Mouse (Mus musculus): ENCODE results near the gene Cald1. TPM values are rescaled to one million over a fixed set of nuclear protein-coding genes. Genes with fewer than 3 reads are reported as not detected.

Cald1 gene
- polyA plus RNA-seq, 1 experiment from 2014 or later = 368 TPM

- WGBS = 59% methylated on average over 6 of the region's 6 CpGs
- Histone ChIP-seq H3K36me3 (ENCODE audit: control insufficient read depth, insufficient read depth, low read length) (no peaks in the 10 kb centered on the region), H3K9ac (replicated peaks; ENCODE audit: low read depth, low read length) (no peak overlapping the region), H3K4me3 (ENCODE audit: low read depth, low read length) (no peak overlapping the region), H3K27ac (ENCODE audit: low read length) (no peak overlapping the region), H3K9me3 (ENCODE audit: control insufficient read depth, low read depth, low read length) (no peaks in the 10 kb centered on the region), H3K27me3 (ENCODE audit: control insufficient read depth, insufficient read depth, low read length) (no peaks in the 10 kb centered on the region), H3K4me1 (ENCODE audit: control insufficient read depth, insufficient read depth, low read length) (no peaks in the 10 kb centered on the region), H3K4me2 (replicated peaks; ENCODE audit: low read depth, low read length) (no peak overlapping the region)
- peak; percentile 58; the same call in 1 of the 2 replicates for ATAC-seq (ENCODE audit: insufficient number of reproducible peaks, insufficient read depth, low FRiP score, low read depth)
These were observed 18.7 kb upstream of the Cald1 start for GRCm38 (mm10) chr6:34579504-34580068.

- no peak for ATAC-seq (ENCODE audit: insufficient number of reproducible peaks, insufficient read depth, low FRiP score, low read depth)
- Histone ChIP-seq H3K36me3 (ENCODE audit: control insufficient read depth, insufficient read depth, low read length) (no peaks in the 10 kb centered on the region), H3K4me2 (replicated peaks; ENCODE audit: low read depth, low read length) (no peak overlapping the region), H3K27me3 (ENCODE audit: control insufficient read depth, insufficient read depth, low read length) (no peaks in the 10 kb centered on the region), H3K4me1 (ENCODE audit: control insufficient read depth, insufficient read depth, low read length) (no peaks in the 10 kb centered on the region), H3K4me3 (ENCODE audit: low read depth, low read length) (no peak overlapping the region), H3K9me3 (ENCODE audit: control insufficient read depth, low read depth, low read length) (no peaks in the 10 kb centered on the region), H3K27ac (ENCODE audit: low read length) (no peak overlapping the region), H3K9ac (replicated peaks; ENCODE audit: low read depth, low read length) (no peak overlapping the region)
- WGBS = 47% methylated on average over 5 of the region's 5 CpGs
These were observed 14.9 kb upstream of the Cald1 start for GRCm38 (mm10) chr6:34583365-34583764.

- H3K27me3 ChIP-seq (ENCODE audit: control insufficient read depth, insufficient read depth, low read length) = no peaks in the 10 kb centered on the region
- no peaks in the 10 kb centered on the region for H3K4me1 ChIP-seq (ENCODE audit: control insufficient read depth, insufficient read depth, low read length)
- no peak overlapping the region for H3K9ac ChIP-seq (replicated peaks; ENCODE audit: low read depth, low read length)
- no peak overlapping the region for H3K4me2 ChIP-seq (replicated peaks; ENCODE audit: low read depth, low read length)
- 69% methylated on average over 4 of the region's 4 CpGs for WGBS
- H3K9me3 ChIP-seq (ENCODE audit: control insufficient read depth, low read depth, low read length) = no peaks in the 10 kb centered on the region
- no peak overlapping the region for H3K27ac ChIP-seq (ENCODE audit: low read length)
- no peaks in the 10 kb centered on the region for H3K36me3 ChIP-seq (ENCODE audit: control insufficient read depth, insufficient read depth, low read length)
- ATAC-seq (ENCODE audit: insufficient number of reproducible peaks, insufficient read depth, low FRiP score, low read depth) = no peak
- no peak overlapping the region for H3K4me3 ChIP-seq (ENCODE audit: low read depth, low read length)
These were observed 10.2 kb upstream of the Cald1 start for GRCm38 (mm10) chr6:34588066-34588465.

- no peaks in the 10 kb centered on the region for H3K27me3 ChIP-seq (ENCODE audit: control insufficient read depth, insufficient read depth, low read length)
- no peak overlapping the region for H3K9ac ChIP-seq (replicated peaks; ENCODE audit: low read depth, low read length)
- no peak overlapping the region for H3K4me2 ChIP-seq (replicated peaks; ENCODE audit: low read depth, low read length)
- WGBS = 91% methylated on average over 9 of the region's 9 CpGs
- no peak overlapping the region for H3K27ac ChIP-seq (ENCODE audit: low read length)
- H3K36me3 ChIP-seq (ENCODE audit: control insufficient read depth, insufficient read depth, low read length) = no peaks in the 10 kb centered on the region
- no peak for ATAC-seq (ENCODE audit: insufficient number of reproducible peaks, insufficient read depth, low FRiP score, low read depth)
- H3K9me3 ChIP-seq (ENCODE audit: control insufficient read depth, low read depth, low read length) = no peaks in the 10 kb centered on the region
- no peak overlapping the region for H3K4me3 ChIP-seq (ENCODE audit: low read depth, low read length)
- no peaks in the 10 kb centered on the region for H3K4me1 ChIP-seq (ENCODE audit: control insufficient read depth, insufficient read depth, low read length)
These were observed 7.6 kb upstream of the Cald1 start for GRCm38 (mm10) chr6:34590716-34591115.

- no peak overlapping the region for H3K4me3 ChIP-seq (ENCODE audit: low read depth, low read length)
- H3K36me3 ChIP-seq (ENCODE audit: control insufficient read depth, insufficient read depth, low read length) = no peaks in the 10 kb centered on the region
- 90% methylated on average over 1 of the region's 1 CpGs for WGBS
- no peak for ATAC-seq (ENCODE audit: insufficient number of reproducible peaks, insufficient read depth, low FRiP score, low read depth)
- no peaks in the 10 kb centered on the region for H3K27me3 ChIP-seq (ENCODE audit: control insufficient read depth, insufficient read depth, low read length)
- peaks cover 14% of the 10 kb centered on the region for H3K4me1 ChIP-seq (ENCODE audit: control insufficient read depth, insufficient read depth, low read length)
- no peak overlapping the region for H3K9ac ChIP-seq (replicated peaks; ENCODE audit: low read depth, low read length)
- H3K4me2 ChIP-seq (replicated peaks; ENCODE audit: low read depth, low read length) = no peak overlapping the region
- no peaks in the 10 kb centered on the region for H3K9me3 ChIP-seq (ENCODE audit: control insufficient read depth, low read depth, low read length)
- no peak overlapping the region for H3K27ac ChIP-seq (ENCODE audit: low read length)
These were observed 4.9 kb upstream of the Cald1 start for GRCm38 (mm10) chr6:34593353-34593752.

GRCm38 (mm10) chr6:34597316-34597715 lies 984 bp upstream of the Cald1 start:
- Histone ChIP-seq H3K4me3 (ENCODE audit: low read depth, low read length) (no peak overlapping the region), H3K4me2 (replicated peaks; ENCODE audit: low read depth, low read length) (peak overlapping the region; percentile 51; the same call in 1 of the 2 replicates), H3K9me3 (ENCODE audit: control insufficient read depth, low read depth, low read length) (no peaks in the 10 kb centered on the region), H3K36me3 (ENCODE audit: control insufficient read depth, insufficient read depth, low read length) (no peaks in the 10 kb centered on the region), H3K9ac (replicated peaks; ENCODE audit: low read depth, low read length) (no peak overlapping the region), H3K27ac (ENCODE audit: low read length) (peak overlapping the region; percentile 86), H3K4me1 (ENCODE audit: control insufficient read depth, insufficient read depth, low read length) (peaks cover 20% of the 10 kb centered on the region), H3K27me3 (ENCODE audit: control insufficient read depth, insufficient read depth, low read length) (no peaks in the 10 kb centered on the region)
- ATAC-seq (ENCODE audit: insufficient number of reproducible peaks, insufficient read depth, low FRiP score, low read depth) = no peak
- WGBS = 68% methylated on average over 3 of the region's 3 CpGs

GRCm38 (mm10) chr6:34599171-34599570 lies 871 bp downstream of the Cald1 start:
- WGBS = 31% methylated on average over 9 of the region's 9 CpGs
- H3K4me1 ChIP-seq (ENCODE audit: control insufficient read depth, insufficient read depth, low read length) = peaks cover 32% of the 10 kb centered on the region
- H3K4me3 ChIP-seq (ENCODE audit: low read depth, low read length) = peak overlapping the region; percentile 48

GRCm38 (mm10) chr6:34599631-34600111 lies 1.4 kb downstream of the Cald1 start:
- ATAC-seq (ENCODE audit: insufficient number of reproducible peaks, insufficient read depth, low FRiP score, low read depth) = no peak
- Histone ChIP-seq H3K9me3 (ENCODE audit: control insufficient read depth, low read depth, low read length) (no peaks in the 10 kb centered on the region), H3K27me3 (ENCODE audit: control insufficient read depth, insufficient read depth, low read length) (no peaks in the 10 kb centered on the region), H3K4me1 (ENCODE audit: control insufficient read depth, insufficient read depth, low read length) (peaks cover 36% of the 10 kb centered on the region), H3K9ac (replicated peaks; ENCODE audit: low read depth, low read length) (peak overlapping the region; percentile 56), H3K4me2 (replicated peaks; ENCODE audit: low read depth, low read length) (peak overlapping the region; percentile 51), H3K27ac (ENCODE audit: low read length) (peak overlapping the region; percentile 86), H3K36me3 (ENCODE audit: control insufficient read depth, insufficient read depth, low read length) (no peaks in the 10 kb centered on the region), H3K4me3 (ENCODE audit: low read depth, low read length) (peak overlapping the region; percentile 48)
- 23% methylated on average over 10 of the region's 10 CpGs for WGBS

More at GRCm38 (mm10) chr6:34599171-34599570, 871 bp downstream of the Cald1 start:
- H3K9me3 ChIP-seq (ENCODE audit: control insufficient read depth, low read depth, low read length) = no peaks in the 10 kb centered on the region
- ATAC-seq (ENCODE audit: insufficient number of reproducible peaks, insufficient read depth, low FRiP score, low read depth) = no peak
- H3K27ac ChIP-seq (ENCODE audit: low read length) = peak overlapping the region; percentile 86
- H3K4me2 ChIP-seq (replicated peaks; ENCODE audit: low read depth, low read length) = peak overlapping the region; percentile 51
- no peaks in the 10 kb centered on the region for H3K27me3 ChIP-seq (ENCODE audit: control insufficient read depth, insufficient read depth, low read length)
- H3K9ac ChIP-seq (replicated peaks; ENCODE audit: low read depth, low read length) = peak overlapping the region; percentile 56
- no peaks in the 10 kb centered on the region for H3K36me3 ChIP-seq (ENCODE audit: control insufficient read depth, insufficient read depth, low read length)

GRCm38 (mm10) chr6:34600850-34601249 lies 2.5 kb downstream of the Cald1 start:
- ATAC-seq (ENCODE audit: insufficient number of reproducible peaks, insufficient read depth, low FRiP score, low read depth) = no peak
- Histone ChIP-seq H3K4me3 (ENCODE audit: low read depth, low read length) (peak overlapping the region; percentile 48; the same call in 1 of the 2 replicates), H3K9me3 (ENCODE audit: control insufficient read depth, low read depth, low read length) (no peaks in the 10 kb centered on the region), H3K4me1 (ENCODE audit: control insufficient read depth, insufficient read depth, low read length) (peaks cover 41% of the 10 kb centered on the region), H3K27ac (ENCODE audit: low read length) (no peak overlapping the region; the same call in 1 of the 2 replicates), H3K27me3 (ENCODE audit: control insufficient read depth, insufficient read depth, low read length) (no peaks in the 10 kb centered on the region), H3K36me3 (ENCODE audit: control insufficient read depth, insufficient read depth, low read length) (no peaks in the 10 kb centered on the region), H3K4me2 (replicated peaks; ENCODE audit: low read depth, low read length) (peak overlapping the region; percentile 51), H3K9ac (replicated peaks; ENCODE audit: low read depth, low read length) (0 out of 2 replicates have a peak overlapping the region, but pooled peaks have one; percentile 56)
- 59% methylated on average over 4 of the region's 4 CpGs for WGBS
